In genomic region chr16:22733772-22734528, GRCm38 (mm10) we compare ENCODE assay signal across 12 mouse cellular contexts.
DNase-seq lines count a peak whose midpoint lies in the region; ATAC-seq and TF ChIP-seq lines count a peak whose summit lies in the region.
"Had no signal": no experiment of that assay in that cellular context is flagged by ENCODE, and none has a peak within 500 bp of the region (broad histone marks: within the 10 kb centered on the region; RNA-seq: fewer than 3 reads in every experiment).

No protein-coding gene starts in this region.

- H3K9me3 ChIP-seq in lung, embryonic 16.5 days (ENCODE audit: control insufficient read depth, low read length), result no peaks in the 10 kb centered on the region
- H3K9me3 ChIP-seq in hindbrain, embryonic 16.5 days (ENCODE audit: control insufficient read depth, low read length), result no peaks in the 10 kb centered on the region
- H3K9me3 ChIP-seq: embryonic facial prominence, embryonic 12.5 days; G1E had no signal

- H3K4me3 ChIP-seq in lung, embryonic 16.5 days (ENCODE audit: low read length), result no peak overlapping the region
- H3K4me3 ChIP-seq in lung, adult 2 months (replicated peaks; ENCODE audit: extremely low read depth, low read depth, low read length), result no peak overlapping the region
- no peak overlapping the region for H3K4me3 ChIP-seq in hindbrain, embryonic 16.5 days (ENCODE audit: low read length)
- H3K4me3 ChIP-seq: embryonic facial prominence, embryonic 12.5 days had no signal

- no peak for TF ChIP-seq POLR2A in lung, adult 2 months (IDR thresholded peaks at IDR 0.05; ENCODE audit: borderline replicate concordance, extremely low read depth, low read depth, low read length)

- DNase-seq in embryo, embryonic 10 days (ENCODE audit: low spot score), result peak; percentile 11
- DNase-seq in embryo, embryonic 11 days, result no peak
- no peak for DNase-seq in lung, adult 2 months
- DNase-seq in retina, embryonic 14.5 days (ENCODE audit: low spot score), result peak; percentile 12
- DNase-seq in ovary, postnatal 36 days (ENCODE audit: low spot score), result no peak
- DNase-seq in spleen, postnatal 36 days (ENCODE audit: low spot score in 2 of 2), result no peak

- no peak overlapping the region for H3K4me2 ChIP-seq in lung, embryonic 16.5 days (ENCODE audit: low read depth, low read length)
- no peak overlapping the region for H3K4me2 ChIP-seq in hindbrain, embryonic 16.5 days (ENCODE audit: low read length)
- H3K4me2 ChIP-seq: embryonic facial prominence, embryonic 12.5 days had no signal

- ATAC-seq in lung, embryonic 16.5 days (ENCODE audit: low read depth), result peak; percentile 59; the same call in 1 of the 2 replicates
- peak; percentile 40 for ATAC-seq in hindbrain, embryonic 16.5 days
- ATAC-seq: intestine, postnatal 0 days had no signal

- no peaks in the 10 kb centered on the region for H3K4me1 ChIP-seq in lung, embryonic 16.5 days (replicated peaks; ENCODE audit: control insufficient read depth, insufficient read depth, low read length)
- H3K4me1 ChIP-seq in lung, adult 2 months (ENCODE audit: control insufficient read depth, insufficient read depth, low read length), result no peaks in the 10 kb centered on the region
- H3K4me1 ChIP-seq in hindbrain, embryonic 16.5 days (ENCODE audit: control insufficient read depth, insufficient read depth, low read depth, low read length), result peaks cover 7% of the 10 kb centered on the region; the same call in 1 of the 2 replicates

- no peak overlapping the region for H3K27ac ChIP-seq in lung, embryonic 16.5 days (ENCODE audit: low read length)
- no peak overlapping the region for H3K27ac ChIP-seq in hindbrain, embryonic 16.5 days (ENCODE audit: low read depth, low read length)
- H3K27ac ChIP-seq: embryonic facial prominence, embryonic 12.5 days; liver, embryonic 14.5 days had no signal

- H3K9ac ChIP-seq in lung, embryonic 16.5 days (ENCODE audit: low read length), result no peak overlapping the region
- H3K9ac ChIP-seq in hindbrain, embryonic 16.5 days (ENCODE audit: low read depth, low read length), result no peak overlapping the region
- H3K9ac ChIP-seq: embryonic facial prominence, embryonic 12.5 days; liver, embryonic 14.5 days had no signal

- 21% methylated on average over 11 of the region's 11 CpGs for WGBS in lung, embryonic 16.5 days
- 28% methylated on average over 11 of the region's 11 CpGs for WGBS in lung, adult 2 months
- 17% methylated on average over 11 of the region's 11 CpGs for WGBS in hindbrain, embryonic 16.5 days

- H3K27me3 ChIP-seq in lung, embryonic 16.5 days (ENCODE audit: control insufficient read depth, insufficient read depth, low read depth, low read length), result no peaks in the 10 kb centered on the region
- no peaks in the 10 kb centered on the region for H3K27me3 ChIP-seq in hindbrain, embryonic 16.5 days (replicated peaks; ENCODE audit: control insufficient read depth, insufficient read depth, low read length)
- H3K27me3 ChIP-seq: embryonic facial prominence, embryonic 12.5 days had no signal

- no peak for TF ChIP-seq CTCF in lung, adult 2 months (IDR thresholded peaks at IDR 0.05; ENCODE audit: insufficient read depth, low read length)

- no peaks in the 10 kb centered on the region for H3K36me3 ChIP-seq in lung, embryonic 16.5 days (ENCODE audit: control insufficient read depth, insufficient read depth, low read length)
- no peaks in the 10 kb centered on the region for H3K36me3 ChIP-seq in hindbrain, embryonic 16.5 days (ENCODE audit: control insufficient read depth, insufficient read depth, low read length)
- H3K36me3 ChIP-seq: embryonic facial prominence, embryonic 12.5 days; G1E had no signal

Comparison
In these comparisons a context has a peak if more than half of its experiments do, and no peak if none do; other contexts are left out.
1. DNase-seq: peak in embryo, embryonic 10 days (single experiment) and retina, embryonic 14.5 days (single experiment); none in embryo, embryonic 11 days (single experiment), lung, adult 2 months (single experiment), ovary, postnatal 36 days (single experiment) and spleen, postnatal 36 days (0 of 2).